Comparison of ENCODE assay signal across 20 mouse cellular contexts in the genomic region with DNA sequence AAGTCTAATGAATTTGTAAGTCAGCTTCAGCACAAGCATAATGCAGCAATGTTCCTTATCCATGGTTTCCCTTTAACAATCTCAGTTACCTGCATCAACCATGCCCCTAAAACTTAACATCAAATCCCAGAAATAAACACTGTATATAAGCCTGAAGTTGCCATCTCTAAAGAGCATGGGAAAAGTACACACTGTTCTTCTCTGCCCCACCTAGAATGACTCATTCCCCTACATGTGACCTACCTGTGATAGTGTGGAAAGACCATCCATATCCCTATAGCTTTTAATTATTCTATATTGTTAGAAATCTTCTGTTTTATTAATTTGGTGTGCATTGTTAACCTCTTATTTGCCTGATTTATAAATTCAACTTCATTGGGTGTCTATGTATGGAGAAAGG. TPM values are rescaled to one million over a fixed set of nuclear protein-coding genes. Genes with fewer than 3 reads are reported as not detected.
"Had no signal": no experiment of that assay in that cellular context is flagged by ENCODE, and none has a peak within 500 bp of the region (broad histone marks: within the 10 kb centered on the region; RNA-seq: fewer than 3 reads in every experiment).

No protein-coding gene starts in this region.

- DNase-seq: lung, adult 18-20 months; lung, embryonic 14.5 days; lung, postnatal 14 days; lung, postnatal 4 days; midbrain, embryonic 14.5 days; retina, postnatal 1 day; right cerebral cortex, adult 18-20 months; right cerebral cortex, postnatal 14 days; thymus, adult 18-20 months; thymus, postnatal 14 days; thymus, postnatal 36 days had no signal

- H3K4me3 ChIP-seq: midbrain, embryonic 10.5 days; midbrain, embryonic 12.5 days; myocyte; neural tube, embryonic 13.5 days; neural tube, embryonic 15.5 days; stomach, embryonic 15.5 days had no signal

- H3K36me3 ChIP-seq: midbrain, embryonic 10.5 days; midbrain, embryonic 12.5 days; neural tube, embryonic 13.5 days; neural tube, embryonic 15.5 days; stomach, embryonic 15.5 days had no signal

- H3K4me1 ChIP-seq: midbrain, embryonic 10.5 days; midbrain, embryonic 12.5 days; neural tube, embryonic 13.5 days; neural tube, embryonic 15.5 days; stomach, embryonic 15.5 days had no signal

- H3K9ac ChIP-seq: lung, embryonic 14.5 days; midbrain, embryonic 12.5 days; neural tube, embryonic 13.5 days; neural tube, embryonic 15.5 days; stomach, embryonic 15.5 days had no signal

- H3K9me3 ChIP-seq: midbrain, embryonic 10.5 days; midbrain, embryonic 12.5 days; neural tube, embryonic 13.5 days; neural tube, embryonic 15.5 days; stomach, embryonic 15.5 days had no signal

- H3K4me2 ChIP-seq: lung, embryonic 14.5 days; midbrain, embryonic 12.5 days; neural tube, embryonic 13.5 days; neural tube, embryonic 15.5 days; stomach, embryonic 15.5 days had no signal

- H3K27me3 ChIP-seq: midbrain, embryonic 12.5 days; neural tube, embryonic 13.5 days; neural tube, embryonic 15.5 days; stomach, embryonic 15.5 days had no signal

- ATAC-seq: midbrain, embryonic 16.5 days had no signal

- H3K27ac ChIP-seq: midbrain, embryonic 10.5 days; midbrain, embryonic 12.5 days; neural tube, embryonic 13.5 days; neural tube, embryonic 15.5 days; stomach, embryonic 15.5 days had no signal

RNA-seq across cellular contexts. Expression of a gene that starts 27.0 kb away (rescaled TPM):
- total RNA-seq: megakaryocyte, adult 5-6 weeks; megakaryocyte-erythroid progenitor cell, adult 5-6 weeks had no signal
